Mouse (Mus musculus) hindbrain, postnatal 0 days (tissue): ENCODE measurements around the gene Rtl5. TPM values are rescaled to one million over a fixed set of nuclear protein-coding genes. Genes with fewer than 3 reads are reported as not detected.

Experiments
- ATAC-seq: fragments of 200-750 bp; cut with Nextera tagmentation; 2 replicates; pipeline ENCODE4 v1.8.0; 2017; ENCODE audit warnings: mild to moderate bottlenecking, moderate TSS enrichment, moderate library complexity
- DNase-seq: peaks from one replicate; pipeline ENCODE4 v3.0.0-alpha.2; 2015; ENCODE audit warnings: low spot score
- H3K27ac ChIP-seq: fragments of 300-500 bp; sonication (generic); 2 replicates; pipeline ENCODE4 v1.5.1; 2014; ENCODE audit warnings: mild to moderate bottlenecking
- H3K27me3 ChIP-seq: fragments of 300-500 bp; sonication (generic); 2 replicates; pipeline ENCODE4 v1.6.1; 2014; ENCODE audit warnings: low read length, mixed read lengths; ENCODE audit not compliant: insufficient read depth
- H3K36me3 ChIP-seq: fragments of 300-500 bp; sonication (generic); 2 replicates; pipeline ENCODE4 v1.6.1; 2014; ENCODE audit warnings: low read length, mixed read lengths; ENCODE audit not compliant: insufficient read depth
- H3K4me1 ChIP-seq: fragments of 300-500 bp; sonication (generic); 2 replicates; pipeline ENCODE4 v1.6.1; 2014; ENCODE audit warnings: antibody characterized with exemption, low read length, mixed read lengths; ENCODE audit not compliant: insufficient read depth
- H3K4me2 ChIP-seq: fragments of 300-500 bp; sonication (generic); 2 replicates; pipeline ENCODE4 v1.6.1; 2014; ENCODE audit warnings: low read depth, mild to moderate bottlenecking, low read length, moderate library complexity, mixed read lengths
- H3K4me3 ChIP-seq: fragments of 300-500 bp; sonication (generic); 2 replicates; pipeline ENCODE4 v1.5.1; 2014; ENCODE audit warnings: low read length
- H3K9ac ChIP-seq: fragments of 300-500 bp; sonication (generic); replicated peaks from 2 replicates; pipeline ENCODE4 v1.6.1; 2014; ENCODE audit warnings: mild to moderate bottlenecking, low read length, moderate library complexity, mixed read lengths
- H3K9me3 ChIP-seq: fragments of 300-500 bp; sonication (generic); 2 replicates; pipeline ENCODE4 v1.6.1; 2016; ENCODE audit warnings: low read length, mixed read lengths
- CTCF ChIP-seq: IDR thresholded peaks from 2 replicates; pipeline ENCODE4 v1.5.1; 2016; ENCODE audit warnings: antibody characterized with exemption, control low read depth, low read depth
- WGBS: fragments of 180-500 bp; shearing (Covaris S2); extraction: QIAGEN DNeasy Blood & Tissue Kit; methylation state at CpG from one replicate; pipeline ENCODE4 v1.1.7; 2014; 5-methylcytosine and 5-hydroxymethylcytosine counted together
- polyA plus RNA-seq: library from polyadenylated mRNA; unstranded; fragments of >200 nt; fragmentation: Nextera tagmentation; extraction: Ambion mirVana; gene quantifications from 2 replicates; pipeline ENCODE4 v1.2.1, GENCODE M21; 2015
- total RNA-seq: library from RNA; depleted of rRNA; stranded (reverse); fragments of >200 nt; gene quantifications from 2 replicates; pipeline ENCODE4 v1.2.3, GENCODE M21; 2014

Gene Rtl5
- total and polyA plus RNA-seq, 2 experiments from 2014 or later, result 4.8 to 33.8 TPM

- H3K27me3 ChIP-seq, result no peaks in the 10 kb centered on the region
- no peak overlapping the region for H3K9ac ChIP-seq
- WGBS, result 69% methylated on average over 6 of the region's 6 CpGs
- ATAC-seq (no peak), DNase-seq (peak; percentile 35)
- TF ChIP-seq CTCF, result peak; percentile 53
- no peaks in the 10 kb centered on the region for H3K36me3 ChIP-seq
- no peaks in the 10 kb centered on the region for H3K9me3 ChIP-seq
- no peak overlapping the region for H3K4me3 ChIP-seq
- no peaks in the 10 kb centered on the region for H3K4me1 ChIP-seq
- no peak overlapping the region for H3K4me2 ChIP-seq
- no peak overlapping the region for H3K27ac ChIP-seq
Observed at GRCm38 (mm10) chrX:102067118-102067517, 4.0 kb downstream of the Rtl5 start.

GRCm38 (mm10) chrX:102066134-102066533 is 5.0 kb downstream of the Rtl5 start:
- H3K4me1 ChIP-seq, result no peaks in the 10 kb centered on the region
- no peaks in the 10 kb centered on the region for H3K9me3 ChIP-seq
- H3K9ac ChIP-seq, result no peak overlapping the region
- H3K4me2 ChIP-seq, result no peak overlapping the region
- DNase-seq, result peak; percentile 87
- ATAC-seq, result peak; percentile 31
- H3K27ac ChIP-seq, result no peak overlapping the region
- no peak overlapping the region for H3K4me3 ChIP-seq
- TF ChIP-seq CTCF, result peak; percentile 91
- WGBS, result 26% methylated on average over 9 of the region's 9 CpGs
- no peaks in the 10 kb centered on the region for H3K36me3 ChIP-seq
- H3K27me3 ChIP-seq, result no peaks in the 10 kb centered on the region

- no peaks in the 10 kb centered on the region for H3K9me3 ChIP-seq
- H3K27me3 ChIP-seq, result no peaks in the 10 kb centered on the region
- TF ChIP-seq CTCF, result no peak
- H3K4me1 ChIP-seq, result no peaks in the 10 kb centered on the region
- no peak for DNase-seq
- WGBS, result 60% methylated on average over 4 of the region's 4 CpGs
- H3K9ac ChIP-seq, result no peak overlapping the region
- ATAC-seq, result no peak
- no peak overlapping the region for H3K4me2 ChIP-seq
- H3K36me3 ChIP-seq, result no peaks in the 10 kb centered on the region
- H3K27ac ChIP-seq, result no peak overlapping the region
- no peak overlapping the region for H3K4me3 ChIP-seq
Observed at GRCm38 (mm10) chrX:102065213-102065775, 5.8 kb downstream of the Rtl5 start.

GRCm38 (mm10) chrX:102064062-102064461 is 7.0 kb downstream of the Rtl5 start:
- H3K36me3 ChIP-seq, result no peaks in the 10 kb centered on the region
- no peak overlapping the region for H3K4me2 ChIP-seq
- 44% methylated on average over 3 of the region's 3 CpGs for WGBS
- ATAC-seq, result no peak
- no peak overlapping the region for H3K9ac ChIP-seq
- TF ChIP-seq CTCF, result no peak
- H3K4me1 ChIP-seq, result no peaks in the 10 kb centered on the region
- no peaks in the 10 kb centered on the region for H3K27me3 ChIP-seq
- no peak overlapping the region for H3K27ac ChIP-seq
- H3K4me3 ChIP-seq, result no peak overlapping the region
- no peaks in the 10 kb centered on the region for H3K9me3 ChIP-seq
- DNase-seq, result no peak

GRCm38 (mm10) chrX:102060891-102061290 is 10.2 kb downstream of the Rtl5 start:
- Histone ChIP-seq H3K9ac (no peak overlapping the region), H3K36me3 (no peaks in the 10 kb centered on the region), H3K9me3 (no peaks in the 10 kb centered on the region), H3K4me2 (no peak overlapping the region), H3K4me3 (no peak overlapping the region), H3K4me1 (no peaks in the 10 kb centered on the region), H3K27ac (no peak overlapping the region), H3K27me3 (no peaks in the 10 kb centered on the region)
- no peak for TF ChIP-seq CTCF
- peak; percentile 55 for DNase-seq
- WGBS, result 32% methylated on average over 2 of the region's 2 CpGs
- ATAC-seq, result no peak

- DNase-seq, result peak; percentile 60
- peak; percentile 64 for ATAC-seq
- H3K9me3 ChIP-seq, result no peaks in the 10 kb centered on the region
- H3K9ac ChIP-seq, result no peak overlapping the region
- H3K4me3 ChIP-seq, result no peak overlapping the region
- no peak overlapping the region for H3K4me2 ChIP-seq
- TF ChIP-seq CTCF, result no peak
- no peaks in the 10 kb centered on the region for H3K4me1 ChIP-seq
- H3K36me3 ChIP-seq, result no peaks in the 10 kb centered on the region
- H3K27me3 ChIP-seq, result no peaks in the 10 kb centered on the region
- H3K27ac ChIP-seq, result no peak overlapping the region
- 63% methylated on average over 5 of the region's 5 CpGs for WGBS
Observed at GRCm38 (mm10) chrX:102060243-102060642, 10.9 kb downstream of the Rtl5 start.

- Histone ChIP-seq H3K9ac (no peak overlapping the region), H3K4me2 (no peak overlapping the region), H3K4me1 (no peaks in the 10 kb centered on the region), H3K4me3 (no peak overlapping the region), H3K36me3 (no peaks in the 10 kb centered on the region), H3K9me3 (no peaks in the 10 kb centered on the region), H3K27ac (no peak overlapping the region), H3K27me3 (no peaks in the 10 kb centered on the region)
- ATAC-seq, result no peak
- TF ChIP-seq CTCF, result peak; percentile 67
- 62% methylated on average over 9 of the region's 9 CpGs for WGBS
- no peak for DNase-seq
Observed at GRCm38 (mm10) chrX:102059437-102059836, 11.7 kb downstream of the Rtl5 start.
